Mouse (Mus musculus): ENCODE measurements around the gene 4833439L19Rik. TPM values are rescaled to one million over a fixed set of nuclear protein-coding genes. Genes with fewer than 3 reads are reported as not detected.

Gene 4833439L19Rik
- polyA plus RNA-seq, 1 experiment from 2014 or later: 262 TPM

DNA sequence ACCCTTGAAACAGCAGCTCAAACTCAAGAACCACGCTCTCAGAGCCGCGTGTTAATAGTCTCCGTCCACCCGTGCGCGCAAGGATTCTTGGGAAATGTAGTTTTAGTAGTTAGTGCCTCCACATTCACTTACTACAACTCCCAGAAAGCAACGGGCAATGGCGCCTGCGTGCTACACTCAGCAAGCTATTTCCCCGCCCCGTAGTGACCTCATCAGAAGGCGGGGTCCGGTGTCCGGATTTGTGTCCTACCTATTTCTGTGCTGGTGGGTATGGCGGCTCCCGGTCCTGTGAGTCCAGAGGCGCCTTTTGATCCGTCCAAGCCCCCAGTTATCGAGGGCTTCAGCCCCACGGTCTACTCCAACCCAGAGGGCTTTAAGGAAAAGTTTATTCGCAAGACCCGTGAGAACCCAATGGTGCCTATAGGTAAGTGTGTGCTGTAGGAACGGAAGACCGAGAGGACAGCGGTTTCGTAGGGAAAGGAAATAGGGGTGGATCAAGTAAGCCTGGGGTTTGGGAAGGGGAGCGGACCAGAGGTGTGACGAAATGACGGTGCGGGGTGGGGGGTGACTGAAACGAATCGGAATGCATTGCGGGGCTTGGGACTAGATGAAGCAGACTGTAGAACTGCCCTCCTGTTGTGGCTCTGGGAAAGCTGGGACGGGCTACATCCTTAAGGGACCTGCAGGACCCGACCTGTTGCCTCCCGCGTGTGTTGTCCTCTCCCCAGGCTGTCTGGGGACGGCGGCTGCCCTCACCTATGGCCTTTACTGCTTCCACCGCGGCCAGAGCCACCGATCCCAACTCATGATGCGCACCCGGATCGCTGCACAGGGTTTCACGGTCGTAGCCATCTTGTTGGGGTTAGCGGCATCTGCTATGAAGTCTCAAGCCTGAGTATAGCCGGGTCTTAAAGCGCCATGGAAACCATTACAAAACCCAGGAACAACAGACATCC, 25.0 kb upstream of the 4833439L19Rik start, which contains the start of the genes Nop16 and Higd2a:
Gene Nop16, minus strand, starts transcription at position 95 of the 956 bp plus-strand sequence.
Gene Higd2a, plus strand, starts transcription at position 212 of the 956 bp plus-strand sequence.
- Histone ChIP-seq H3K4me3 (ENCODE audit: low read depth, low read length) (peak within 1 kb of the TSS; percentile 75), H3K4me1 (replicated peaks; ENCODE audit: control insufficient read depth, insufficient read depth, low read length) (no peaks in the 10 kb centered on the region), H3K9me3 (ENCODE audit: control insufficient read depth, low read length) (no peaks in the 10 kb centered on the region), H3K27ac (ENCODE audit: low read depth, low read length) (peak within 1 kb of the TSS; percentile 19), H3K9ac (ENCODE audit: low read depth, low read length) (peak within 1 kb of the TSS; percentile 76), H3K4me2 (replicated peaks; ENCODE audit: low read depth, low read length) (peak within 1 kb of the TSS; percentile 74), H3K27me3 (ENCODE audit: control insufficient read depth, insufficient read depth, low read length) (no peaks in the 10 kb centered on the region), H3K36me3 (ENCODE audit: control insufficient read depth, insufficient read depth, low read length) (no peaks in the 10 kb centered on the region)
- ATAC-seq (ENCODE audit: low FRiP score) (peak; percentile 98), DNase-seq (ENCODE audit: low spot score) (peak; percentile 99)
- WGBS: under 1% methylated on average over 51 of the region's 51 CpGs

DNA sequence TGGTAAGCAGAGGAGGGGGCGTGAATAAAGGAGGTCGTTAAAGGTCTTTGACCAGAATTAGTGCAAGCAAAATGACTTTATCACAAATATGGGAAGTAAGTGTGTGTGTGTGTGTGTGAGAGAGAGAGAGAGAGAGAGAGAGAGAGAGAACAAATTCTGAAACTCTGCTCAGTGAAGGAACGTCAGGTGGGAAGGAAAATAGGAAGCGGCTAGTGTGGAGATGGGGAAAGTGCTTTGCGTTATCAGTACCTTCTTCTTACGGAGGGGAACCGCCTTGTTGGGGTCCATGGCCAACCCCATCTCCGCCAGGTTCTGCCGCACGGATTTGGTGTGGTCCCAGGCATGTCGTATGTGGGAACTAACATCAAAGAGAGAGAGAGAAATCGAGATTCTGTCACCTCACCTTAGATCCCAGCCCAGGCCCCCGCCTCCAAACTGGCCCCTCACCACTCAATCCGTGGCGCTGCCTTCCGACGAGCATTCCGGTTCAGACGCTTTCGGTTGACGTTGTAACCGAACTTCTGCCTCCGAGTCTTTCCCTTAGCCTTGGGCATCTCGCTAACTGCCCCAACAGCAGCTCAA, 24.3 kb upstream of the 4833439L19Rik start:
- peak overlapping the region; percentile 52 for H3K4me2 ChIP-seq (replicated peaks; ENCODE audit: low read depth, low read length)
- H3K27me3 ChIP-seq (ENCODE audit: control insufficient read depth, insufficient read depth, low read length): no peaks in the 10 kb centered on the region
- no peaks in the 10 kb centered on the region for H3K36me3 ChIP-seq (ENCODE audit: control insufficient read depth, insufficient read depth, low read length)
- H3K9ac ChIP-seq (ENCODE audit: low read depth, low read length): peak overlapping the region; percentile 53
- peak overlapping the region; percentile 75 for H3K4me3 ChIP-seq (ENCODE audit: low read depth, low read length)
- no peak overlapping the region for H3K27ac ChIP-seq (ENCODE audit: low read depth, low read length)
- ATAC-seq (ENCODE audit: low FRiP score) (peak; percentile 25), DNase-seq (ENCODE audit: low spot score) (no peak)
- 2% methylated on average over 24 of the region's 24 CpGs for WGBS
- no peaks in the 10 kb centered on the region for H3K4me1 ChIP-seq (replicated peaks; ENCODE audit: control insufficient read depth, insufficient read depth, low read length)
- no peaks in the 10 kb centered on the region for H3K9me3 ChIP-seq (ENCODE audit: control insufficient read depth, low read length)

DNA sequence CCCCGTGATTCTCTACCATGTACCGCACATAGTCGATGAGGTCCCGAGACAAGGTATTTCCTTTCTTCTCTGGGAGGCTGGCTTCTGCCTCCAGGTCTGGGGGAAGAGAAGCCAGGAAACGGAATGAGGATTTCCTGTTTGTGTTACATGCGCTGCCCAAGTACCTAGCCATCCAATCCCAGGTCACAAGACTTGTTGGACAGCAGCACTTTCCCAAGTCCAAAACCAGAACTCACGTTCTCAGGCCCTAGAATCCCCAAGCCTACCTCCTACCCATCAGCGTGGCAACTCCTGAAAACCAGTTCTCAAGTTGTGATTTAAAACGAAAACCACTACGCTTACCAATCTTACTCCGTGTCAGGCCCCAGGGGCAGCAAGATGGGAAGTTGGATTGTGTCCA, 20.6 kb upstream of the 4833439L19Rik start:
- Histone ChIP-seq H3K9me3 (ENCODE audit: control insufficient read depth, low read length) (no peaks in the 10 kb centered on the region), H3K9ac (ENCODE audit: low read depth, low read length) (no peak overlapping the region), H3K27ac (ENCODE audit: low read depth, low read length) (no peak overlapping the region), H3K4me3 (ENCODE audit: low read depth, low read length) (no peak overlapping the region), H3K27me3 (ENCODE audit: control insufficient read depth, insufficient read depth, low read length) (no peaks in the 10 kb centered on the region), H3K4me1 (replicated peaks; ENCODE audit: control insufficient read depth, insufficient read depth, low read length) (no peaks in the 10 kb centered on the region), H3K4me2 (replicated peaks; ENCODE audit: low read depth, low read length) (no peak overlapping the region), H3K36me3 (ENCODE audit: control insufficient read depth, insufficient read depth, low read length) (no peaks in the 10 kb centered on the region)
- DNase-seq (ENCODE audit: low spot score) (no peak), ATAC-seq (ENCODE audit: low FRiP score) (no peak)
- 93% methylated on average over 11 of the region's 11 CpGs for WGBS

DNA sequence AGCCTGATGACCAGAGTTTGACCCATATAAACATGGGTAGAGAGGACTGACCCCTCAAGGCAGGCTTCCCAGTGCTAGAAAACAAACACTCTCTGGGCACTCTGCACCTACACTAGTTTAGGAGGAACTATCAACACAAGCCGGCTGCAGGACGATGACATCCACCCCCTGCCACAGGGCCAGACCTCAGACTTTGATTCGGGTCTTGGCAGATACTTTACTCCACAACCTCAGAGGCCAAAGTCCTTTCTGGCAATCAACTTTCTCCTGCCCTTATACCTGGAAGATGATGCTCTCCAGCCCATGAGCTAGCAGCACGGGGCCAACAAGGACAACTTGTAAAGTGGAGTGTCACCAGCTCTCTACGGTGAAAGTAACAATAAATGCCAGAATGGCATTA, 17.6 kb upstream of the 4833439L19Rik start:
- H3K9ac ChIP-seq (ENCODE audit: low read depth, low read length): no peak overlapping the region
- ATAC-seq (ENCODE audit: low FRiP score) (no peak), DNase-seq (ENCODE audit: low spot score) (no peak)
- no peaks in the 10 kb centered on the region for H3K9me3 ChIP-seq (ENCODE audit: control insufficient read depth, low read length)
- no peak overlapping the region for H3K4me2 ChIP-seq (replicated peaks; ENCODE audit: low read depth, low read length)
- H3K27me3 ChIP-seq (ENCODE audit: control insufficient read depth, insufficient read depth, low read length): no peaks in the 10 kb centered on the region
- no peak overlapping the region for H3K4me3 ChIP-seq (ENCODE audit: low read depth, low read length)
- no peak overlapping the region for H3K27ac ChIP-seq (ENCODE audit: low read depth, low read length)
- H3K36me3 ChIP-seq (ENCODE audit: control insufficient read depth, insufficient read depth, low read length): no peaks in the 10 kb centered on the region
- H3K4me1 ChIP-seq (replicated peaks; ENCODE audit: control insufficient read depth, insufficient read depth, low read length): no peaks in the 10 kb centered on the region
- WGBS: 88% methylated on average over 5 of the region's 5 CpGs

DNA sequence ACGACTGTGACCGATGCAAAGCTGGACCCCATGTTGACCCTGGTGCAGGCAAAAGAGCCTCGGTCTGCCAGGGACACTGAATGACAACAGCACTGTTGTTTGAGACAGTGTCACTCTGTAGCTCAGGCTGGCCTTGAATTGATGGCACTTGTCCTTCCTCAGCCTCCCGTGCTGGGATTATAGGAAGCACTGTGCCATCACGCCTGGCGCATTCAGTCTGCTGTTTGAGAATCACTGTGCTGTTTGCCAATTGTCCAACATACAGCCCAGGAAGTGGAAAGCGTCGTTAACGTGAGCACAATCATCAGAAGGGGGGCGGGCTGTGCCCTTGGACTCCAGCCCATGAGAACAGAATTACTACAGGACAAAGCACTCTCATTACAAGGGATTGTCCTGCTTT, 16.9 kb upstream of the 4833439L19Rik start:
- ATAC-seq (ENCODE audit: low FRiP score) (no peak), DNase-seq (ENCODE audit: low spot score) (no peak)
- 87% methylated on average over 10 of the region's 10 CpGs for WGBS
- Histone ChIP-seq H3K9ac (ENCODE audit: low read depth, low read length) (no peak overlapping the region), H3K27me3 (ENCODE audit: control insufficient read depth, insufficient read depth, low read length) (no peaks in the 10 kb centered on the region), H3K9me3 (ENCODE audit: control insufficient read depth, low read length) (no peaks in the 10 kb centered on the region), H3K4me1 (replicated peaks; ENCODE audit: control insufficient read depth, insufficient read depth, low read length) (no peaks in the 10 kb centered on the region), H3K4me3 (ENCODE audit: low read depth, low read length) (no peak overlapping the region), H3K36me3 (ENCODE audit: control insufficient read depth, insufficient read depth, low read length) (no peaks in the 10 kb centered on the region), H3K27ac (ENCODE audit: low read depth, low read length) (no peak overlapping the region), H3K4me2 (replicated peaks; ENCODE audit: low read depth, low read length) (no peak overlapping the region)

DNA sequence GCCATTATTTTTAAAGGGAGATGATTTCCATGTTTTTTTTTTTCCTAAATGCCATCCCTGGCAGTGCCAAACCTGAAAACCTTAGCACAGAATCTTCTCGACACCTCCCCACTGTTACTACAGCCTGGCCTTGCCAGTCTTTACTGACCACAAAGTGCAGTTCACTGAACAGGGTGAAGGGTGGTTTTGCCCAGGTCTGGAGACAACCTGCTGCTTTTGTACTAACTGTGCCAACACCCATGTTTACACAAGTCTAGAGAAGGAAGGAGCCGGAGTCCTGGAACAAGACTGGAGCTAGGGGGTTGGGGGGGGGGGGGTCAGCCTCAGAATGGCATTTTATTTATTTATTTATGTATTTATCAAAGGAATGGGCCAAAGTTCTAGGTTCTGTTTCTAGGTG, 16.1 kb upstream of the 4833439L19Rik start:
- no peak overlapping the region for H3K27ac ChIP-seq (ENCODE audit: low read depth, low read length)
- no peak overlapping the region for H3K4me2 ChIP-seq (replicated peaks; ENCODE audit: low read depth, low read length)
- H3K4me3 ChIP-seq (ENCODE audit: low read depth, low read length): no peak overlapping the region
- H3K27me3 ChIP-seq (ENCODE audit: control insufficient read depth, insufficient read depth, low read length): no peaks in the 10 kb centered on the region
- DNase-seq (ENCODE audit: low spot score): no peak
- H3K4me1 ChIP-seq (replicated peaks; ENCODE audit: control insufficient read depth, insufficient read depth, low read length): no peaks in the 10 kb centered on the region
- 91% methylated on average over 2 of the region's 2 CpGs for WGBS
- no peak for ATAC-seq (ENCODE audit: low FRiP score)
- H3K9me3 ChIP-seq (ENCODE audit: control insufficient read depth, low read length): no peaks in the 10 kb centered on the region
- H3K9ac ChIP-seq (ENCODE audit: low read depth, low read length): no peak overlapping the region
- H3K36me3 ChIP-seq (ENCODE audit: control insufficient read depth, insufficient read depth, low read length): no peaks in the 10 kb centered on the region

DNA sequence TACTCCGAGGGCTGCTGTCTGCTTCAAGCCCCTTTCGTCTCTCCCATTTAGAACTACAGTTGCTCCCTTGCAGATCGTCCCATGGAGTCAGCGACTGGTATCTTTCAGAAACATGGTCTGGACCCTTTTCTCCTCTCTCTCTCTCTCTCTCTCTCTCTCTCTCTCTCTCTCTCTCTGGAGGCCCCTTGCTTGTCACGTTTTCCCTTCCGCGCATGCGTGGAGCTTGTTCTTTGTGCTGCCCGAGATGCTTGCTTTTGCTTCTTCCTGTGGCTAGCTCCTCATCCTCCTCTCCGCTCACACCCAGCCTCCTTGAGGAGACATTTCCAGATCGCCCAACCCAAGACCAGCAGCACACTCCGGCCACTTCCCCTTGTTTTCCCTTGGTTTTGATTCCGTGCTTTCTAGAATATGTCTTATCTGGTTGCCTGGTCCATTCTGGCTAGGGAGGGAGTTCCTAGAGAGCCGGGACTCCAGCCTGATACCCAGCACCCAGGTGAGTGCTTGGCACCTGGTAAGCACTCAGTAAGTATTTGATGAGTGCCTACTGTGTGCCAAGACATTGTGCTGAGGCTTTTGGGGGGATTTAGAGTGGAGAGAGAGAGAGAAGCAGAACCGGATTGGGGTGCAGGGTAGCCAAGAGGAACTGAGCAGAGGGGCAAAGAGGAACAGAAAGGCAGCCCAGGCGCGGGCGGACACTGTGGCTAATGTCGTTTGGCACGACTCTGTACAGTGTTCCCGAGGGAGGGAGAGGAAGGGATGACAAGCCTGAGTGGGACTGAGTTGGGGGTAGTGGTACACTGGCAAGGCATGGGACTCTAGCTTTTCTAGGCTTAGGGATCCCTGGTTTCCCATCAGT, 12.6 kb upstream of the 4833439L19Rik start:
- Histone ChIP-seq H3K4me3 (ENCODE audit: low read depth, low read length) (no peak overlapping the region), H3K27ac (ENCODE audit: low read depth, low read length) (no peak overlapping the region), H3K27me3 (ENCODE audit: control insufficient read depth, insufficient read depth, low read length) (no peaks in the 10 kb centered on the region), H3K9ac (ENCODE audit: low read depth, low read length) (no peak overlapping the region), H3K36me3 (ENCODE audit: control insufficient read depth, insufficient read depth, low read length) (no peaks in the 10 kb centered on the region), H3K9me3 (ENCODE audit: control insufficient read depth, low read length) (no peaks in the 10 kb centered on the region), H3K4me2 (replicated peaks; ENCODE audit: low read depth, low read length) (no peak overlapping the region), H3K4me1 (replicated peaks; ENCODE audit: control insufficient read depth, insufficient read depth, low read length) (no peaks in the 10 kb centered on the region)
- WGBS: 83% methylated on average over 21 of the region's 21 CpGs
- no peak for DNase-seq (ENCODE audit: low spot score)
- no peak for ATAC-seq (ENCODE audit: low FRiP score)

DNA sequence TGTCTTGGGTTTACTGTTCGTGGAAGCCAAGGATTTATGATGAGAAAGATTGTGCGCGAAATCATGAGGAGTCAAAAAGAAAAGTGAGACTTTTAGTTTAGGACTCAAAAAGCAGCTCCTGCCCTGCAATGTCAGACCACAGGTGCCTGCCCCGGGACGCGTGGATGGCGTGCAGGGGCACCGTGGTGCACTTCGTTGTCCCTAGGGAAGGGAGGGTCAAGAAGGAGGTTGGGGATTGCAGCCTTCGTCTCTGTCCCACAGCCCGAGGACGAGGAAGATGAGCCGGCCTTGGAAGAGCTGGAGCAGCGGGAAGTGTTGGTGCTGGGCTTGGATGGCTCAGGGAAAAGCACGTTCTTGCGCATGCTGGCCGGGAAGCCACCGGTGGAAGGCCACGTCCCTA, 10.3 kb upstream of the 4833439L19Rik start:
- H3K27me3 ChIP-seq (ENCODE audit: control insufficient read depth, insufficient read depth, low read length): no peaks in the 10 kb centered on the region
- ATAC-seq (ENCODE audit: low FRiP score) (peak; percentile 26; the same call in 1 of the 2 replicates), DNase-seq (ENCODE audit: low spot score) (no peak)
- peak overlapping the region; percentile 92 for H3K9ac ChIP-seq (ENCODE audit: low read depth, low read length)
- peak overlapping the region; percentile 85 for H3K4me2 ChIP-seq (replicated peaks; ENCODE audit: low read depth, low read length)
- H3K4me3 ChIP-seq (ENCODE audit: low read depth, low read length): peak overlapping the region; percentile 94
- H3K36me3 ChIP-seq (ENCODE audit: control insufficient read depth, insufficient read depth, low read length): no peaks in the 10 kb centered on the region
- H3K27ac ChIP-seq (ENCODE audit: low read depth, low read length): peak overlapping the region; percentile 72
- WGBS: 6% methylated on average over 19 of the region's 19 CpGs
- H3K9me3 ChIP-seq (ENCODE audit: control insufficient read depth, low read length): no peaks in the 10 kb centered on the region
- no peaks in the 10 kb centered on the region for H3K4me1 ChIP-seq (replicated peaks; ENCODE audit: control insufficient read depth, insufficient read depth, low read length)
